Mouse (Mus musculus) c-Kit-negative CD71-positive TER-119-positive erythroid progenitor cells, embryonic 14.5 days (primary cell): Measurements from ENCODE around the gene Tnk2.

ENCODE experiments used
- DNase-seq: peaks from one replicate; pipeline ENCODE4 v3.0.0-alpha.2; 2013; ENCODE audit warnings: low read depth, low spot score

Gene Tnk2

GRCm38 (mm10) chr16:32643661-32644061, at the start of gene Tnk2:
Gene Tnk2 (plus strand): TSS chr16:32643874.
- peak; percentile 68 for DNase-seq

GRCm38 (mm10) chr16:32593916-32594315, 49.8 kb upstream of the Tnk2 start:
- no peak for DNase-seq

- DNase-seq, result no peak
Measured at GRCm38 (mm10) chr16:32594701-32595100, 49.0 kb upstream of the Tnk2 start.

GRCm38 (mm10) chr16:32595142-32595855, 48.4 kb upstream of the Tnk2 start:
- no peak for DNase-seq

GRCm38 (mm10) chr16:32597909-32598381, 45.7 kb upstream of the Tnk2 start:
- DNase-seq, result peak; percentile 65

- DNase-seq, result no peak
Measured at GRCm38 (mm10) chr16:32599151-32599550, 44.5 kb upstream of the Tnk2 start.

GRCm38 (mm10) chr16:32602193-32602685, 41.4 kb upstream of the Tnk2 start:
- no peak for DNase-seq

- DNase-seq, result no peak
Measured at GRCm38 (mm10) chr16:32607562-32608343, 35.9 kb upstream of the Tnk2 start.

GRCm38 (mm10) chr16:32608344-32608711, 35.3 kb upstream of the Tnk2 start:
- DNase-seq, result no peak

- peak; percentile 97 for DNase-seq
Measured at GRCm38 (mm10) chr16:32608712-32609400, 34.8 kb upstream of the Tnk2 start, which contains the start of gene Tfrc. Gene Tfrc (plus strand): TSS chr16:32608920.

- DNase-seq, result no peak
Measured at GRCm38 (mm10) chr16:32609401-32609779, 34.3 kb upstream of the Tnk2 start.

- DNase-seq, result peak; percentile 70
Measured at GRCm38 (mm10) chr16:32610460-32611255, 33.0 kb upstream of the Tnk2 start.

- peak; percentile 72 for DNase-seq
Measured at GRCm38 (mm10) chr16:32612052-32612451, 31.6 kb upstream of the Tnk2 start.

GRCm38 (mm10) chr16:32613269-32613834, 30.3 kb upstream of the Tnk2 start:
- DNase-seq, result no peak

- no peak for DNase-seq
Measured at GRCm38 (mm10) chr16:32614047-32614446, 29.6 kb upstream of the Tnk2 start.

- DNase-seq, result no peak
Measured at GRCm38 (mm10) chr16:32618946-32619345, 24.7 kb upstream of the Tnk2 start.

- DNase-seq, result no peak
Measured at GRCm38 (mm10) chr16:32628140-32628539, 15.5 kb upstream of the Tnk2 start.

- no peak for DNase-seq
Measured at GRCm38 (mm10) chr16:32632328-32632824, 11.3 kb upstream of the Tnk2 start.

GRCm38 (mm10) chr16:32633486-32634012, 10.1 kb upstream of the Tnk2 start:
- no peak for DNase-seq

GRCm38 (mm10) chr16:32634183-32634582, 9.5 kb upstream of the Tnk2 start:
- no peak for DNase-seq
